Mouse (Mus musculus) kidney, embryonic 15.5 days (tissue): ENCODE results near the gene Vwa3a. TPM values are rescaled to one million over a fixed set of nuclear protein-coding genes. Genes with fewer than 3 reads are reported as not detected.

Experiments used
- ATAC-seq: fragments of 200-750 bp; cut with Nextera tagmentation; replicated peaks from 2 replicates; pipeline ENCODE4 v1.8.0; 2017; ENCODE audit warnings: moderate TSS enrichment; ENCODE audit not compliant: low FRiP score
- H3K27ac ChIP-seq: fragments of 300-500 bp; sonication (generic); 2 replicates; pipeline ENCODE4 v1.5.1; 2015; ENCODE audit warnings: mild to moderate bottlenecking, inconsistent platforms
- H3K27me3 ChIP-seq: fragments of 300-500 bp; sonication (generic); 2 replicates; pipeline ENCODE4 v1.6.1; 2015; ENCODE audit warnings: inconsistent platforms
- H3K36me3 ChIP-seq: fragments of 300-500 bp; sonication (generic); 2 replicates; pipeline ENCODE4 v1.6.1; 2015; ENCODE audit warnings: inconsistent platforms
- H3K4me1 ChIP-seq: fragments of 300-500 bp; sonication (generic); 2 replicates; pipeline ENCODE4 v1.6.1; 2015; ENCODE audit warnings: inconsistent platforms
- H3K4me2 ChIP-seq: fragments of 300-500 bp; sonication (generic); 2 replicates; pipeline ENCODE4 v1.6.1; 2015; ENCODE audit warnings: moderate library complexity, mild to moderate bottlenecking, inconsistent platforms
- H3K4me3 ChIP-seq: fragments of 300-500 bp; sonication (generic); replicated peaks from 2 replicates; pipeline ENCODE4 v1.5.1; 2015; ENCODE audit warnings: mild to moderate bottlenecking, inconsistent platforms
- H3K9ac ChIP-seq: fragments of 300-500 bp; sonication (generic); 2 replicates; pipeline ENCODE4 v1.6.1; 2015; ENCODE audit warnings: mild to moderate bottlenecking, inconsistent platforms
- H3K9me3 ChIP-seq: fragments of 300-500 bp; sonication (generic); replicated peaks from 2 replicates; pipeline ENCODE4 v1.6.1; 2016; ENCODE audit warnings: inconsistent platforms
- WGBS: fragments of 180-500 bp; shearing (Covaris S2); methylation state at CpG from one replicate; pipeline ENCODE4 v1.1.7; 2015; ENCODE audit warnings: mixed read lengths; 5-methylcytosine and 5-hydroxymethylcytosine counted together
- polyA plus RNA-seq: library from polyadenylated mRNA; unstranded; fragments of >200 nt; fragmentation: Nextera tagmentation; extraction: Ambion mirVana; gene quantifications from 2 replicates; pipeline ENCODE4 v1.2.1, GENCODE M21; 2015

Gene Vwa3a
- polyA plus RNA-seq, 1 experiment from 2014 or later, result 0.17 TPM

- Histone ChIP-seq H3K9ac (peak within 1 kb of the TSS; percentile 70), H3K4me2 (peak within 1 kb of the TSS; percentile 82), H3K27ac (peak within 1 kb of the TSS; percentile 94), H3K36me3 (no peaks in the 10 kb centered on the region; the same call in 1 of the 2 replicates), H3K9me3 (no peaks in the 10 kb centered on the region), H3K27me3 (0 out of 2 replicates have a peak, but pooled peaks cover 2% of the 10 kb centered on the region), H3K4me3 (peak within 1 kb of the TSS; percentile 60), H3K4me1 (peaks cover 27% of the 10 kb centered on the region)
- ATAC-seq, result peak; percentile 95
- WGBS, result 4% methylated on average over 35 of the region's 35 CpGs
Measured at GRCm38 (mm10) chr7:120842345-120843036, 103.4 kb downstream of the Vwa3a start, which contains the start of gene Eef2k. Gene Eef2k (plus strand): TSS chr7:120842831.

- H3K4me1 ChIP-seq, result peaks cover 27% of the 10 kb centered on the region
- 0 out of 2 replicates have a peak, but pooled peaks cover 2% of the 10 kb centered on the region for H3K27me3 ChIP-seq
- peak overlapping the region; percentile 70 for H3K9ac ChIP-seq
- peak overlapping the region; percentile 82 for H3K4me2 ChIP-seq
- peaks cover 3% of the 10 kb centered on the region for H3K36me3 ChIP-seq
- 0% methylated on average over 40 of the region's 40 CpGs for WGBS
- H3K27ac ChIP-seq, result peak overlapping the region; percentile 94
- ATAC-seq, result peak; percentile 71
- peak overlapping the region; percentile 60 for H3K4me3 ChIP-seq
- no peaks in the 10 kb centered on the region for H3K9me3 ChIP-seq
Measured at GRCm38 (mm10) chr7:120843037-120843621, 104.0 kb downstream of the Vwa3a start.

- 0 out of 2 replicates have a peak, but pooled peaks have one; percentile 2 for ATAC-seq
- Histone ChIP-seq H3K27me3 (0 out of 2 replicates have a peak, but pooled peaks cover 2% of the 10 kb centered on the region), H3K9me3 (no peaks in the 10 kb centered on the region), H3K4me3 (peak overlapping the region; percentile 60), H3K36me3 (peaks cover 3% of the 10 kb centered on the region), H3K27ac (peak overlapping the region; percentile 94), H3K9ac (peak overlapping the region; percentile 70), H3K4me1 (peaks cover 21% of the 10 kb centered on the region), H3K4me2 (peak overlapping the region; percentile 82)
- WGBS, result 3% methylated on average over 16 of the region's 16 CpGs
Measured at GRCm38 (mm10) chr7:120843852-120844435, 104.8 kb downstream of the Vwa3a start.

- no peaks in the 10 kb centered on the region for H3K9me3 ChIP-seq
- peaks cover 3% of the 10 kb centered on the region for H3K36me3 ChIP-seq
- no peak overlapping the region for H3K27ac ChIP-seq
- ATAC-seq, result no peak
- H3K9ac ChIP-seq, result no peak overlapping the region
- WGBS, result 30% methylated on average over 9 of the region's 9 CpGs
- 0 out of 2 replicates have a peak, but pooled peaks cover 2% of the 10 kb centered on the region for H3K27me3 ChIP-seq
- H3K4me2 ChIP-seq, result peak overlapping the region; percentile 82
- peaks cover 20% of the 10 kb centered on the region for H3K4me1 ChIP-seq
- H3K4me3 ChIP-seq, result peak overlapping the region; percentile 60
Measured at GRCm38 (mm10) chr7:120844689-120845088, 105.6 kb downstream of the Vwa3a start.

GRCm38 (mm10) chr7:120848831-120849512 is 109.9 kb downstream of the Vwa3a start:
- no peak overlapping the region for H3K4me3 ChIP-seq
- H3K36me3 ChIP-seq, result peaks cover 3% of the 10 kb centered on the region
- no peak for ATAC-seq
- H3K4me2 ChIP-seq, result no peak overlapping the region
- H3K4me1 ChIP-seq, result peaks cover 23% of the 10 kb centered on the region
- 0 out of 2 replicates have a peak, but pooled peaks cover 2% of the 10 kb centered on the region for H3K27me3 ChIP-seq
- no peaks in the 10 kb centered on the region for H3K9me3 ChIP-seq
- no peak overlapping the region for H3K27ac ChIP-seq
- 74% methylated on average over 3 of the region's 3 CpGs for whole genome bisulfite sequencing
- no peak overlapping the region for H3K9ac ChIP-seq

GRCm38 (mm10) chr7:120850165-120850564 is 111.0 kb downstream of the Vwa3a start:
- Histone ChIP-seq H3K9ac (no peak overlapping the region), H3K27me3 (0 out of 2 replicates have a peak, but pooled peaks cover 1% of the 10 kb centered on the region), H3K9me3 (no peaks in the 10 kb centered on the region), H3K36me3 (peaks cover 3% of the 10 kb centered on the region), H3K27ac (no peak overlapping the region), H3K4me2 (no peak overlapping the region), H3K4me1 (peaks cover 11% of the 10 kb centered on the region), H3K4me3 (no peak overlapping the region)
- ATAC-seq, result no peak
- WGBS, result 90% methylated on average over 3 of the region's 3 CpGs

Other genes starting within 250 kb of the Vwa3a start
- 241 and 250 TPM in 2 replicates for gene Uqcrc2, start 104.1 kb upstream of the Vwa3a start, polyA plus RNA-seq
- 0.37 and 0.52 TPM in 2 replicates for gene Pdzd9, start 69.0 kb upstream of the Vwa3a start, polyA plus RNA-seq
- 12.3 and 13.3 TPM in 2 replicates for gene Mosmo, start 61.7 kb upstream of the Vwa3a start, polyA plus RNA-seq
- gene Gm5737, start 73.0 kb downstream of the Vwa3a start, polyA plus RNA-seq, result not detected in 2 replicates
- gene Eef2k, start 103.5 kb downstream of the Vwa3a start, polyA plus RNA-seq, result 23.8 and 27.6 TPM in 2 replicates
- 42.7 and 44.0 TPM in 2 replicates for gene Polr3e, start 178.4 kb downstream of the Vwa3a start, polyA plus RNA-seq
- gene Cdr2, start 243.0 kb downstream of the Vwa3a start, polyA plus RNA-seq, result 11.3 and 11.6 TPM in 2 replicates
- gene Mfsd13b, start 243.2 kb downstream of the Vwa3a start, polyA plus RNA-seq, result not detected in 2 replicates